Mouse (Mus musculus): ENCODE data around the gene Olfr672. TPM values are rescaled to one million over a fixed set of nuclear protein-coding genes. Genes with fewer than 3 reads are reported as not detected.
"Not testable (repeated sequence)": the region's sequence is repeated elsewhere in the genome, so short reads cannot be mapped to it uniquely, and the experiment has no call there.

Olfr672 gene
- total RNA-seq (2012; rRNA removed), result not detected in 2 replicates

GRCm38 (mm10) chr7:105001929-105002328 is at the start of gene Olfr672:
Gene Olfr672 (minus strand): TSS chr7:105002029.
- TF ChIP-seq CHD2 (IDR thresholded peaks at IDR 0.05; ENCODE audit: low read depth, low read length), result no peak
- no peak for TF ChIP-seq ZNF384 (IDR thresholded peaks at IDR 0.05; ENCODE audit: low read depth, low read length)
- no peak for TF ChIP-seq MAFK (IDR thresholded peaks at IDR 0.05; ENCODE audit: insufficient read depth, low read depth, low read length)
- no peak for TF ChIP-seq ZC3H11A (IDR thresholded peaks at IDR 0.05; ENCODE audit: borderline replicate concordance, low read depth, low read length)
- no peak for TF ChIP-seq HCFC1 (IDR thresholded peaks at IDR 0.05; ENCODE audit: borderline replicate concordance, insufficient read depth, low read length)
- no peak within 1 kb of the TSS for H3K27ac ChIP-seq (ENCODE audit: insufficient read depth, low read depth, low read length, poor library complexity, severe bottlenecking)

GRCm38 (mm10) chr7:105033836-105034235 is 32.0 kb upstream of the Olfr672 start:
- H3K9me3 ChIP-seq (ENCODE audit: control insufficient read depth, insufficient read depth, low read depth, low read length); DNase-seq (ENCODE audit: low read depth, low spot score); H3K36me3 ChIP-seq (ENCODE audit: control insufficient read depth, insufficient read depth, low read length, poor library complexity, severe bottlenecking); H3K27ac ChIP-seq (ENCODE audit: insufficient read depth, low read depth, low read length, poor library complexity, severe bottlenecking); H3K4me1 ChIP-seq (ENCODE audit: control insufficient read depth in 2 of 2, insufficient read depth in 2 of 2, low read length in 2 of 2, poor library complexity in 1 of 2); H3K4me3 ChIP-seq (ENCODE audit: insufficient read depth in 1 of 2, low read depth in 1 of 2, low read length in 2 of 2, poor library complexity in 1 of 2, severe bottlenecking in 1 of 2); H3K9ac ChIP-seq (ENCODE audit: insufficient read depth, low read depth, low read length, poor library complexity, severe bottlenecking); in situ Hi-C loops (cut with MboI; ENCODE audit: low sequenced_read_pairs in 2 of 2, unreplicated experiment in 2 of 2): not testable (repeated sequence)

More at GRCm38 (mm10) chr7:105001929-105002328, at the start of gene Olfr672:
- no peak for DNase-seq (ENCODE audit: low read depth, low spot score)
- in situ Hi-C loops (cut with MboI; ENCODE audit: low sequenced_read_pairs in 2 of 2, unreplicated experiment in 2 of 2), result no loop called here
- no peaks in the 10 kb centered on the region for H3K36me3 ChIP-seq (ENCODE audit: control insufficient read depth, insufficient read depth, low read length, poor library complexity, severe bottlenecking)
- no peak within 1 kb of the TSS for H3K9ac ChIP-seq (ENCODE audit: insufficient read depth, low read depth, low read length, poor library complexity, severe bottlenecking)
- no peak within 1 kb of the TSS for H3K4me3 ChIP-seq (ENCODE audit: insufficient read depth in 1 of 2, low read depth in 1 of 2, low read length in 2 of 2, poor library complexity in 1 of 2, severe bottlenecking in 1 of 2)
- no peaks in the 10 kb centered on the region for H3K9me3 ChIP-seq (ENCODE audit: control insufficient read depth, insufficient read depth, low read depth, low read length)
- no peaks in the 10 kb centered on the region for H3K4me1 ChIP-seq (ENCODE audit: control insufficient read depth in 2 of 2, insufficient read depth in 2 of 2, low read length in 2 of 2, poor library complexity in 1 of 2)

GRCm38 (mm10) chr7:105032398-105032797 is 30.6 kb upstream of the Olfr672 start, which contains the start of gene Olfr676:
Gene Olfr676 (plus strand): TSS chr7:105032698.
- Histone ChIP-seq H3K9ac (ENCODE audit: insufficient read depth, low read depth, low read length, poor library complexity, severe bottlenecking) (no peak within 1 kb of the TSS), H3K4me1 (ENCODE audit: control insufficient read depth in 2 of 2, insufficient read depth in 2 of 2, low read length in 2 of 2, poor library complexity in 1 of 2) (no peaks in the 10 kb centered on the region)
- in situ Hi-C loops (cut with MboI; ENCODE audit: low sequenced_read_pairs in 2 of 2, unreplicated experiment in 2 of 2), result no loop called here

GRCm38 (mm10) chr7:105028360-105028759 is 26.5 kb upstream of the Olfr672 start, which contains the start of gene Olfr675:
Gene Olfr675 (minus strand): TSS chr7:105028460.
- no peaks in the 10 kb centered on the region for H3K36me3 ChIP-seq (ENCODE audit: control insufficient read depth, insufficient read depth, low read length, poor library complexity, severe bottlenecking)
- in situ Hi-C loops (cut with MboI; ENCODE audit: low sequenced_read_pairs in 2 of 2, unreplicated experiment in 2 of 2), result no loop called here
- TF ChIP-seq ZC3H11A (IDR thresholded peaks at IDR 0.05; ENCODE audit: borderline replicate concordance, low read depth, low read length), result no peak
- no peak for TF ChIP-seq ZNF384 (IDR thresholded peaks at IDR 0.05; ENCODE audit: low read depth, low read length)
- TF ChIP-seq HCFC1 (IDR thresholded peaks at IDR 0.05; ENCODE audit: borderline replicate concordance, insufficient read depth, low read length), result no peak
- no peak for TF ChIP-seq CHD2 (IDR thresholded peaks at IDR 0.05; ENCODE audit: low read depth, low read length)
- no peak for TF ChIP-seq MAFK (IDR thresholded peaks at IDR 0.05; ENCODE audit: insufficient read depth, low read depth, low read length)
- DNase-seq (ENCODE audit: low read depth, low spot score), result no peak
- no peaks in the 10 kb centered on the region for H3K4me1 ChIP-seq (ENCODE audit: control insufficient read depth in 2 of 2, insufficient read depth in 2 of 2, low read length in 2 of 2, poor library complexity in 1 of 2)
- no peak within 1 kb of the TSS for H3K4me3 ChIP-seq (ENCODE audit: insufficient read depth in 1 of 2, low read depth in 1 of 2, low read length in 2 of 2, poor library complexity in 1 of 2, severe bottlenecking in 1 of 2)
- no peak within 1 kb of the TSS for H3K27ac ChIP-seq (ENCODE audit: insufficient read depth, low read depth, low read length, poor library complexity, severe bottlenecking)
- no peak within 1 kb of the TSS for H3K9ac ChIP-seq (ENCODE audit: insufficient read depth, low read depth, low read length, poor library complexity, severe bottlenecking)
- no peaks in the 10 kb centered on the region for H3K9me3 ChIP-seq (ENCODE audit: control insufficient read depth, insufficient read depth, low read depth, low read length)

More at GRCm38 (mm10) chr7:105032398-105032797, 30.6 kb upstream of the Olfr672 start, which contains the start of gene Olfr676:
- TF ChIP-seq ZNF384 (IDR thresholded peaks at IDR 0.05; ENCODE audit: low read depth, low read length) (no peak), HCFC1 (IDR thresholded peaks at IDR 0.05; ENCODE audit: borderline replicate concordance, insufficient read depth, low read length) (no peak), ZC3H11A (IDR thresholded peaks at IDR 0.05; ENCODE audit: borderline replicate concordance, low read depth, low read length) (no peak), MAFK (IDR thresholded peaks at IDR 0.05; ENCODE audit: insufficient read depth, low read depth, low read length) (no peak), CHD2 (IDR thresholded peaks at IDR 0.05; ENCODE audit: low read depth, low read length) (no peak)
- Histone ChIP-seq H3K9me3 (ENCODE audit: control insufficient read depth, insufficient read depth, low read depth, low read length) (no peaks in the 10 kb centered on the region), H3K4me3 (ENCODE audit: insufficient read depth in 1 of 2, low read depth in 1 of 2, low read length in 2 of 2, poor library complexity in 1 of 2, severe bottlenecking in 1 of 2) (no peak within 1 kb of the TSS), H3K27ac (ENCODE audit: insufficient read depth, low read depth, low read length, poor library complexity, severe bottlenecking) (no peak within 1 kb of the TSS), H3K36me3 (ENCODE audit: control insufficient read depth, insufficient read depth, low read length, poor library complexity, severe bottlenecking) (no peaks in the 10 kb centered on the region)
- DNase-seq (ENCODE audit: low read depth, low spot score), result no peak

GRCm38 (mm10) chr7:105022530-105022929 is 20.7 kb upstream of the Olfr672 start:
- in situ Hi-C loops (cut with MboI; ENCODE audit: low sequenced_read_pairs in 2 of 2, unreplicated experiment in 2 of 2), result no loop called here
- TF ChIP-seq HCFC1 (IDR thresholded peaks at IDR 0.05; ENCODE audit: borderline replicate concordance, insufficient read depth, low read length) (no peak), ZNF384 (IDR thresholded peaks at IDR 0.05; ENCODE audit: low read depth, low read length) (no peak), CHD2 (IDR thresholded peaks at IDR 0.05; ENCODE audit: low read depth, low read length) (no peak), MAFK (IDR thresholded peaks at IDR 0.05; ENCODE audit: insufficient read depth, low read depth, low read length) (no peak), ZC3H11A (IDR thresholded peaks at IDR 0.05; ENCODE audit: borderline replicate concordance, low read depth, low read length) (no peak)
- no peak overlapping the region for H3K27ac ChIP-seq (ENCODE audit: insufficient read depth, low read depth, low read length, poor library complexity, severe bottlenecking)

More at GRCm38 (mm10) chr7:105022530-105022929, 20.7 kb upstream of the Olfr672 start:
- no peak for DNase-seq (ENCODE audit: low read depth, low spot score)
- no peaks in the 10 kb centered on the region for H3K9me3 ChIP-seq (ENCODE audit: control insufficient read depth, insufficient read depth, low read depth, low read length)
- no peak overlapping the region for H3K4me3 ChIP-seq (ENCODE audit: insufficient read depth in 1 of 2, low read depth in 1 of 2, low read length in 2 of 2, poor library complexity in 1 of 2, severe bottlenecking in 1 of 2)
- H3K36me3 ChIP-seq (ENCODE audit: control insufficient read depth, insufficient read depth, low read length, poor library complexity, severe bottlenecking), result no peaks in the 10 kb centered on the region
- no peaks in the 10 kb centered on the region for H3K4me1 ChIP-seq (ENCODE audit: control insufficient read depth in 2 of 2, insufficient read depth in 2 of 2, low read length in 2 of 2, poor library complexity in 1 of 2)
- no peak overlapping the region for H3K9ac ChIP-seq (ENCODE audit: insufficient read depth, low read depth, low read length, poor library complexity, severe bottlenecking)

Data from ES-E14 (cell line).